Mouse (Mus musculus) megakaryocyte, embryonic 14.5 days (primary cell): ENCODE results near the gene Inpp5d.

ENCODE experiments used
- FLI1 ChIP-seq: IDR thresholded peaks from 2 replicates; pipeline ENCODE4 v1.6.1; 2012; ENCODE audit warnings: low read length, inconsistent platforms, mixed read lengths
- GATA1 ChIP-seq: IDR thresholded peaks from 3 replicates; pipeline ENCODE4 v1.6.1; 2012; ENCODE audit warnings: mixed read lengths, low read length, inconsistent platforms, borderline replicate concordance

- TF ChIP-seq GATA1 (no peak), FLI1 (no peak)
Observed at GRCm38 (mm10) chr1:87689661-87690341, 69.7 kb downstream of the Inpp5d start.
